Mouse (Mus musculus) G1E (cell line): ENCODE data around the gene Hoxb2. TPM values are rescaled to one million over a fixed set of nuclear protein-coding genes. Genes with fewer than 3 reads are reported as not detected.

ENCODE experiments used
- ATAC-seq: 2 replicates; pipeline ENCODE4 v1.8.0; 2016; ENCODE audit warnings: mild to moderate bottlenecking; ENCODE audit not compliant: insufficient number of reproducible peaks, poor library complexity, low FRiP score, severe bottlenecking; ENCODE audit errors: extremely low read depth
- DNase-seq: peaks from one replicate; pipeline ENCODE4 v3.0.0; 2012; ENCODE audit warnings: low spot score
- H3K27me3 ChIP-seq: 2 replicates; pipeline ENCODE4 v1.6.1; 2012; ENCODE audit warnings: mild to moderate bottlenecking, low read length, inconsistent platforms; ENCODE audit not compliant: insufficient read depth
- H3K36me3 ChIP-seq: replicated peaks from 2 replicates; pipeline ENCODE3; 2012; ENCODE audit warnings: mild to moderate bottlenecking, inconsistent platforms
- H3K4me1 ChIP-seq: 2 replicates; pipeline ENCODE4 v1.6.1; 2012; ENCODE audit warnings: low read depth, low read length, inconsistent platforms, mixed read lengths; ENCODE audit not compliant: insufficient read depth
- H3K4me3 ChIP-seq: 2 replicates; pipeline ENCODE4 v1.5.1; 2012; ENCODE audit warnings: low read depth, mild to moderate bottlenecking, inconsistent platforms, low read length, moderate library complexity, mixed read lengths
- H3K9me3 ChIP-seq: replicated peaks from 2 replicates; pipeline ENCODE4 v1.6.1; 2012; ENCODE audit warnings: inconsistent platforms
- CTCF ChIP-seq: IDR thresholded peaks from 2 replicates; pipeline ENCODE4 v1.5.1; 2012; ENCODE audit warnings: low read depth, low read length, inconsistent platforms, mixed read lengths
- GATA1 ChIP-seq: IDR thresholded peaks from 2 replicates; pipeline ENCODE4 v1.6.1; 2012; ENCODE audit warnings: borderline replicate concordance, low read length, inconsistent platforms, mixed read lengths
- GATA2 ChIP-seq: IDR thresholded peaks from 2 replicates; pipeline ENCODE4 v1.6.1; 2012; ENCODE audit warnings: low read depth, low read length, inconsistent platforms, borderline replicate concordance
- POLR2AphosphoS5 ChIP-seq: IDR thresholded peaks from 2 replicates; pipeline ENCODE4 v1.6.1; 2012; ENCODE audit warnings: low read depth, low read length, inconsistent platforms; ENCODE audit not compliant: insufficient replicate concordance
- TAL1 ChIP-seq: conservative IDR thresholded peaks from 2 replicates; pipeline ENCODE4 v1.6.1; 2012; ENCODE audit warnings: low read depth, low read length, inconsistent platforms, mixed read lengths
- polyA plus RNA-seq: library from polyadenylated mRNA; stranded (reverse); fragments of >175 nt; gene quantifications from 2 replicates; pipeline ENCODE4 v1.2.3, GENCODE M21; 2012
- total RNA-seq, 2 experiments: library from RNA; stranded (forward) in 1 of 2; stranded (reverse) in 1 of 2; fragments of 200-1000 nt in 1 of 2; fragments of >200 nt in 1 of 2; fragmentation: Nextera tagmentation in 1 of 2; gene quantifications; 2 replicates each; pipeline ENCODE4 v1.2.3; 2014 to 2017

Gene Hoxb2
- total and polyA plus RNA-seq, 3 experiments: 0.11 TPM; not detected in 2

GRCm38 (mm10) chr11:96352691-96353521 is 2.6 kb downstream of the Hoxb2 start:
- Histone ChIP-seq H3K9me3 (no peaks in the 10 kb centered on the region), H3K4me1 (no peaks in the 10 kb centered on the region; the same call in 1 of the 2 replicates), H3K36me3 (no peaks in the 10 kb centered on the region), H3K27me3 (peaks cover 46% of the 10 kb centered on the region), H3K4me3 (no peak overlapping the region)
- DNase-seq (no peak), ATAC-seq (no peak)
- no peak for TF ChIP-seq GATA2
- no peak for TF ChIP-seq CTCF
- no peak for TF ChIP-seq POLR2AphosphoS5
- TF ChIP-seq GATA1: no peak
- TF ChIP-seq TAL1: no peak

GRCm38 (mm10) chr11:96353522-96353841 is 3.2 kb downstream of the Hoxb2 start:
- ATAC-seq (no peak), DNase-seq (no peak)
- Histone ChIP-seq H3K9me3 (no peaks in the 10 kb centered on the region), H3K4me3 (no peak overlapping the region), H3K4me1 (no peaks in the 10 kb centered on the region; the same call in 1 of the 2 replicates), H3K36me3 (no peaks in the 10 kb centered on the region), H3K27me3 (peaks cover 42% of the 10 kb centered on the region)
- TF ChIP-seq POLR2AphosphoS5: no peak
- no peak for TF ChIP-seq CTCF
- no peak for TF ChIP-seq TAL1
- no peak for TF ChIP-seq GATA1
- TF ChIP-seq GATA2: no peak

- DNase-seq (no peak), ATAC-seq (no peak)
- H3K9me3 ChIP-seq: no peaks in the 10 kb centered on the region
- no peak for TF ChIP-seq GATA1
- no peak for TF ChIP-seq TAL1
- no peak for TF ChIP-seq POLR2AphosphoS5
- no peak for TF ChIP-seq CTCF
- no peak for TF ChIP-seq GATA2
- H3K27me3 ChIP-seq: peaks cover 40% of the 10 kb centered on the region
- no peaks in the 10 kb centered on the region; the same call in 1 of the 2 replicates for H3K4me1 ChIP-seq
- no peak overlapping the region for H3K4me3 ChIP-seq
- H3K36me3 ChIP-seq: no peaks in the 10 kb centered on the region
Observed at GRCm38 (mm10) chr11:96353939-96354338, 3.6 kb downstream of the Hoxb2 start.

GRCm38 (mm10) chr11:96354376-96354775 is 4.1 kb downstream of the Hoxb2 start:
- Histone ChIP-seq H3K36me3 (no peaks in the 10 kb centered on the region), H3K9me3 (no peaks in the 10 kb centered on the region), H3K4me1 (no peaks in the 10 kb centered on the region; the same call in 1 of the 2 replicates), H3K27me3 (peaks cover 38% of the 10 kb centered on the region), H3K4me3 (no peak overlapping the region)
- TF ChIP-seq CTCF (no peak), GATA2 (no peak), TAL1 (no peak), GATA1 (no peak), POLR2AphosphoS5 (no peak)
- DNase-seq: no peak
- no peak for ATAC-seq

GRCm38 (mm10) chr11:96354801-96355311 is 4.5 kb downstream of the Hoxb2 start:
- Histone ChIP-seq H3K4me1 (no peaks in the 10 kb centered on the region; the same call in 1 of the 2 replicates), H3K4me3 (no peak overlapping the region), H3K36me3 (no peaks in the 10 kb centered on the region), H3K9me3 (no peaks in the 10 kb centered on the region), H3K27me3 (peaks cover 33% of the 10 kb centered on the region)
- DNase-seq (no peak), ATAC-seq (no peak)
- TF ChIP-seq CTCF (no peak), POLR2AphosphoS5 (no peak), GATA2 (no peak), TAL1 (no peak), GATA1 (no peak)

GRCm38 (mm10) chr11:96363807-96364206 is 13.5 kb downstream of the Hoxb2 start:
- Histone ChIP-seq H3K36me3 (no peaks in the 10 kb centered on the region), H3K4me3 (no peak overlapping the region), H3K9me3 (no peaks in the 10 kb centered on the region), H3K27me3 (peaks cover 31% of the 10 kb centered on the region), H3K4me1 (no peaks in the 10 kb centered on the region)
- no peak for ATAC-seq
- DNase-seq: no peak
- TF ChIP-seq GATA2 (no peak), CTCF (no peak), TAL1 (no peak), POLR2AphosphoS5 (no peak), GATA1 (no peak)
